Comparison of ENCODE assay signal across 11 mouse cellular contexts in the genomic region with DNA sequence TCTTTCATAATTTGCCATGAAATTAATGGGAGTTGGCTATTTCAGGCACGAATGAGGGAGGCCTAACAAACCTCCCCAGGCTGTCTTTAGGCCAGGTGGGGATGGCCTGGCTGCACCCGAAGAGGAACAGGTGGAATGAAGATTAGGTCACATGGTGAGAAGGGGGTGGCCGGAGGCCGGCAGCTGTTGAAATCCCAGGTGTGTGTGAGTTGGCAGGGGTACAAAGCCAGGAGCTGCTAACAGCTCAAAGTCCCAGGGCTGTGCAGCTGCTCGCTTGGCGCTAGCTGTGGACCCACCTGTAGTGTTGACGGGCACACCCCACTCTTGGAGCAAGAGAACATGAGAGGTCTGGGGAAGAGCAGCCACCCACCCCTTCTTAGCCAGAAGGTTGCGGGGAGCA.
DNase-seq lines count a peak whose midpoint lies in the region; ATAC-seq and TF ChIP-seq lines count a peak whose summit lies in the region.
"Had no signal": no experiment of that assay in that cellular context is flagged by ENCODE, and none has a peak within 500 bp of the region (broad histone marks: within the 10 kb centered on the region; RNA-seq: fewer than 3 reads in every experiment).

No protein-coding gene starts in this region.

- peak; percentile 69; the same call in 1 of the 2 replicates for ATAC-seq in limb, embryonic 15.5 days (ENCODE audit: insufficient number of reproducible peaks, low FRiP score, low TSS enrichment, low read depth)
- ATAC-seq: CD4-positive, CD25-positive, alpha-beta regulatory T cell, adult 4 months had no signal

- H3K79me2 ChIP-seq in myocyte (ENCODE audit: control insufficient read depth, insufficient read depth), result no peaks in the 10 kb centered on the region

- H3K36me3 ChIP-seq in limb, embryonic 15.5 days, result no peaks in the 10 kb centered on the region
- H3K36me3 ChIP-seq in myocyte (ENCODE audit: control insufficient read depth, insufficient read depth), result no peaks in the 10 kb centered on the region

- no peak overlapping the region for H3K9ac ChIP-seq in limb, embryonic 15.5 days

- no peaks in the 10 kb centered on the region for H3K9me3 ChIP-seq in limb, embryonic 15.5 days

- no peak overlapping the region for H3K4me2 ChIP-seq in limb, embryonic 15.5 days
- no peak overlapping the region for H3K4me2 ChIP-seq in myocyte (ENCODE audit: low read depth)

- WGBS in limb, embryonic 15.5 days, result 28% methylated on average over 8 of the region's 8 CpGs

- H3K4me3 ChIP-seq in limb, embryonic 15.5 days, result no peak overlapping the region
- H3K4me3 ChIP-seq in myocyte, result no peak overlapping the region

- H3K4me1 ChIP-seq in limb, embryonic 15.5 days, result no peaks in the 10 kb centered on the region; the same call in 1 of the 2 replicates

- no peak for TF ChIP-seq POLR2A in myocyte (IDR thresholded peaks at IDR 0.05; ENCODE audit: insufficient read length, low read depth)

- H3ac ChIP-seq in myocyte (ENCODE audit: control insufficient read depth, insufficient read length), result no peak overlapping the region

- H3K27me3 ChIP-seq in limb, embryonic 15.5 days, result no peaks in the 10 kb centered on the region
- no peaks in the 10 kb centered on the region for H3K27me3 ChIP-seq in myocyte (ENCODE audit: control insufficient read depth, insufficient read depth, insufficient read length)

- DNase-seq in gastrocnemius, postnatal 25 days, result peak; percentile 10
- DNase-seq in gastrocnemius, adult 8-10 months (ENCODE audit: low spot score in 2 of 2), result no peak
- peak; percentile 23 for DNase-seq in forelimb bud, embryonic 11.5 days (ENCODE audit: low read depth, low spot score)
- no peak for DNase-seq in right cerebral cortex, adult 2 months (ENCODE audit: low spot score in 2 of 2)
- DNase-seq in Muller cell, postnatal 12 days (ENCODE audit: inconsistent ontology term), result no peak
- DNase-seq in heart, adult 8-10 months (ENCODE audit: low spot score), result no peak
- DNase-seq: adrenal gland, postnatal 36 days; layer of hippocampus, postnatal 36 days had no signal

- H3K27ac ChIP-seq in limb, embryonic 15.5 days, result no peak overlapping the region

TF ChIP-seq in myocyte, 11 proteins besides CTCF, POLR2A, EP300 and RAD21:
- TF ChIP-seq USF1 (IDR thresholded peaks at IDR 0.05; ENCODE audit: low read depth), result peak; percentile 11
- TF ChIP-seq TCF12 (IDR thresholded peaks at IDR 0.05; ENCODE audit: insufficient read depth, poor library complexity, severe bottlenecking), result peak; percentile 81
- no peak for TF ChIP-seq POLR2AphosphoS2 (IDR thresholded peaks at IDR 0.05; ENCODE audit: insufficient read length, low read depth)
- peak; percentile 39 for TF ChIP-seq TCF3 (IDR thresholded peaks at IDR 0.05; ENCODE audit: insufficient read length, low read depth)
- peak in 2 of 3 experiments; percentile 59 to 89 for TF ChIP-seq MYOD1 (IDR thresholded peaks at IDR 0.05; ENCODE audit: control insufficient read depth in 1 of 3, insufficient read length in 2 of 3, low read depth in 2 of 3)
- no peak for TF ChIP-seq E2F4 (IDR thresholded peaks at IDR 0.05; ENCODE audit: insufficient read depth)
- peak; percentile 51 to 88 (median 58) for TF ChIP-seq MYOG (IDR thresholded peaks at IDR 0.05; ENCODE audit: control insufficient read depth in 1 of 3, insufficient read depth in 1 of 3, insufficient read length in 2 of 3, low read depth in 2 of 3)

Comparison
In these comparisons a context has a peak if more than half of its experiments do, and no peak if none do; other contexts are left out.
1. DNase-seq: peak in gastrocnemius, postnatal 25 days (single experiment) and forelimb bud, embryonic 11.5 days (single experiment); none in gastrocnemius, adult 8-10 months (0 of 2), right cerebral cortex, adult 2 months (0 of 2), Muller cell, postnatal 12 days (single experiment) and heart, adult 8-10 months (single experiment).